Mouse (Mus musculus) ES-Bruce4 (cell line): ENCODE results near the gene Dhrs3. TPM values are rescaled to one million over a fixed set of nuclear protein-coding genes. Genes with fewer than 3 reads are reported as not detected.

Experiments used
- H3K27ac ChIP-seq: 2 replicates; pipeline ENCODE4 v1.5.1; 2012; ENCODE audit warnings: low read length, inconsistent platforms; ENCODE audit not compliant: insufficient read depth
- H3K27me3 ChIP-seq: 2 replicates; pipeline ENCODE4 v1.6.1; 2012; ENCODE audit warnings: mild to moderate bottlenecking, low read length, inconsistent platforms; ENCODE audit not compliant: control insufficient read depth, poor library complexity, insufficient read depth, severe bottlenecking
- H3K36me3 ChIP-seq: 2 replicates; pipeline ENCODE4 v1.6.1; 2012; ENCODE audit warnings: inconsistent platforms, mild to moderate bottlenecking, low read length, moderate library complexity; ENCODE audit not compliant: control insufficient read depth, poor library complexity, insufficient read depth, severe bottlenecking
- H3K4me1 ChIP-seq: one replicate; pipeline ENCODE4 v1.8.1; 2011; ENCODE audit warnings: low read length; ENCODE audit not compliant: control insufficient read depth, insufficient read depth
- H3K4me3 ChIP-seq: 2 replicates; pipeline ENCODE4 v1.5.1; 2011; ENCODE audit warnings: low read depth, mild to moderate bottlenecking, low read length
- H3K9ac ChIP-seq: 2 replicates; pipeline ENCODE4 v1.6.1; 2012; ENCODE audit warnings: low read depth, mild to moderate bottlenecking, inconsistent platforms; ENCODE audit not compliant: poor library complexity, severe bottlenecking
- H3K9me3 ChIP-seq: replicated peaks from 2 replicates; pipeline ENCODE4 v1.6.1; 2012; ENCODE audit warnings: mild to moderate bottlenecking, low read length, inconsistent platforms; ENCODE audit not compliant: control insufficient read depth, poor library complexity, insufficient read depth, severe bottlenecking
- CTCF ChIP-seq: IDR thresholded peaks from one replicate; pipeline ENCODE4 v1.8.1; 2011; ENCODE audit warnings: low read depth, low read length
- EP300 ChIP-seq: IDR thresholded peaks from 2 replicates; pipeline ENCODE4 v1.6.1; 2011; ENCODE audit warnings: low read depth, low read length; ENCODE audit not compliant: insufficient read depth
- POLR2A ChIP-seq: IDR thresholded peaks from one replicate; pipeline ENCODE4 v1.8.1; 2011; ENCODE audit warnings: low read length; ENCODE audit not compliant: insufficient read depth
- polyA plus RNA-seq: library from polyadenylated mRNA; stranded (reverse); fragments of >200 nt; gene quantifications from 2 replicates; pipeline ENCODE4 v1.2.4, GENCODE M21; 2011; ENCODE audit warnings: low read depth; ENCODE audit not compliant: missing spikeins, insufficient read depth, insufficient read length

The Dhrs3 gene
- polyA plus RNA-seq, 1 experiment = 10.4 TPM

GRCm38 (mm10) chr4:144879549-144879948, 13.1 kb upstream of the Dhrs3 start:
- Histone ChIP-seq H3K9me3 (no peaks in the 10 kb centered on the region), H3K9ac (no peak overlapping the region), H3K36me3 (no peaks in the 10 kb centered on the region), H3K4me3 (no peak overlapping the region), H3K4me1 (no peaks in the 10 kb centered on the region), H3K27me3 (no peaks in the 10 kb centered on the region), H3K27ac (no peak overlapping the region)
- TF ChIP-seq POLR2A (no peak), EP300 (no peak), CTCF (no peak)

- no peak for TF ChIP-seq CTCF
- Histone ChIP-seq H3K9me3 (no peaks in the 10 kb centered on the region), H3K27ac (no peak overlapping the region), H3K4me1 (no peaks in the 10 kb centered on the region), H3K4me3 (no peak overlapping the region), H3K9ac (no peak overlapping the region), H3K36me3 (no peaks in the 10 kb centered on the region), H3K27me3 (no peaks in the 10 kb centered on the region)
Measured at GRCm38 (mm10) chr4:144881376-144881775, 11.3 kb upstream of the Dhrs3 start.

- H3K36me3 ChIP-seq = no peaks in the 10 kb centered on the region
- no peak overlapping the region for H3K9ac ChIP-seq
- H3K9me3 ChIP-seq = no peaks in the 10 kb centered on the region
- H3K27ac ChIP-seq = no peak overlapping the region
- H3K4me1 ChIP-seq = no peaks in the 10 kb centered on the region
- H3K27me3 ChIP-seq = no peaks in the 10 kb centered on the region
- TF ChIP-seq CTCF (no peak), POLR2A (no peak), EP300 (no peak)
- no peak overlapping the region for H3K4me3 ChIP-seq
Measured at GRCm38 (mm10) chr4:144882881-144883331, 9.7 kb upstream of the Dhrs3 start.

- no peaks in the 10 kb centered on the region for H3K9me3 ChIP-seq
- H3K27ac ChIP-seq = no peak overlapping the region
- no peak overlapping the region for H3K9ac ChIP-seq
- no peaks in the 10 kb centered on the region for H3K27me3 ChIP-seq
- no peak for TF ChIP-seq CTCF
- TF ChIP-seq EP300 = no peak
- TF ChIP-seq POLR2A = no peak
- no peak overlapping the region for H3K4me3 ChIP-seq
- H3K4me1 ChIP-seq = no peaks in the 10 kb centered on the region
- no peaks in the 10 kb centered on the region for H3K36me3 ChIP-seq
Measured at GRCm38 (mm10) chr4:144886460-144886859, 6.2 kb upstream of the Dhrs3 start.

GRCm38 (mm10) chr4:144888750-144889149, 3.9 kb upstream of the Dhrs3 start:
- Histone ChIP-seq H3K4me1 (no peaks in the 10 kb centered on the region), H3K4me3 (no peak overlapping the region), H3K36me3 (no peaks in the 10 kb centered on the region), H3K9me3 (no peaks in the 10 kb centered on the region), H3K27ac (no peak overlapping the region), H3K27me3 (no peaks in the 10 kb centered on the region), H3K9ac (no peak overlapping the region)
- no peak for TF ChIP-seq POLR2A
- no peak for TF ChIP-seq EP300
- no peak for TF ChIP-seq CTCF

GRCm38 (mm10) chr4:144889505-144890301, 2.9 kb upstream of the Dhrs3 start:
- Histone ChIP-seq H3K27me3 (no peaks in the 10 kb centered on the region), H3K36me3 (no peaks in the 10 kb centered on the region), H3K9me3 (no peaks in the 10 kb centered on the region), H3K4me1 (no peaks in the 10 kb centered on the region), H3K9ac (no peak overlapping the region), H3K27ac (no peak overlapping the region), H3K4me3 (no peak overlapping the region)
- no peak for TF ChIP-seq CTCF
